Mouse (Mus musculus) heart, postnatal 36 days (tissue): ENCODE results near the gene Edf1. TPM values are rescaled to one million over a fixed set of nuclear protein-coding genes. Genes with fewer than 3 reads are reported as not detected.

ENCODE experiments used
- DNase-seq, 2 experiments: peaks; one replicate each; pipeline ENCODE4 v3.0.0; 2021 to 2022
- intact Hi-C: fragments of 180-260 bp; cut with DNase I; formaldehyde crosslinking; loops from one replicate; pipeline ENCODE4 v1.15.1; 2025
- total RNA-seq, 2 experiments: library from RNA; stranded (reverse); gene quantifications; 2 replicates each; pipeline ENCODE4 v1.2.3; 2021

Edf1 gene
- total RNA-seq, 2 experiments from 2014 or later = 215 to 227 TPM

- DNase-seq = no peak
- intact Hi-C loops = no loop called here
These were observed 23.0 kb downstream of the Edf1 start for GRCm38 (mm10) chr2:25580621-25581101.

GRCm38 (mm10) chr2:25581294-25581864 is 23.7 kb downstream of the Edf1 start, which contains the start of gene Ajm1:
Gene Ajm1, minus strand, starts transcription at chr2:25581757.
- intact Hi-C loops = no loop called here
- peak; percentile 58 to 73 for DNase-seq

GRCm38 (mm10) chr2:25581901-25582301 is 24.3 kb downstream of the Edf1 start:
- intact Hi-C loops = no loop called here
- DNase-seq = no peak

GRCm38 (mm10) chr2:25582466-25583119 is 24.9 kb downstream of the Edf1 start:
- DNase-seq = no peak

GRCm38 (mm10) chr2:25583120-25583481 is 25.5 kb downstream of the Edf1 start:
- no peak for DNase-seq
- intact Hi-C loops = no loop called here

More at GRCm38 (mm10) chr2:25582466-25583119, 24.9 kb downstream of the Edf1 start:
- intact Hi-C loops = no loop called here

- DNase-seq = no peak
- intact Hi-C loops = no loop called here
These were observed 25.9 kb downstream of the Edf1 start for GRCm38 (mm10) chr2:25583571-25583970.

- intact Hi-C loops = no loop called here
- DNase-seq = no peak
These were observed 26.5 kb downstream of the Edf1 start for GRCm38 (mm10) chr2:25584152-25584551.

- intact Hi-C loops = no loop called here
- no peak for DNase-seq
These were observed 27.2 kb downstream of the Edf1 start for GRCm38 (mm10) chr2:25584856-25585255.

- no peak for DNase-seq
- intact Hi-C loops = no loop called here
These were observed 28.0 kb downstream of the Edf1 start for GRCm38 (mm10) chr2:25585601-25586000.

GRCm38 (mm10) chr2:25587290-25587689 is 29.6 kb downstream of the Edf1 start:
- DNase-seq = no peak
- intact Hi-C loops = no loop called here

- DNase-seq = no peak
- intact Hi-C loops = no loop called here
These were observed 30.7 kb downstream of the Edf1 start for GRCm38 (mm10) chr2:25588227-25588907.

GRCm38 (mm10) chr2:25591863-25592262 is 34.2 kb downstream of the Edf1 start:
- no peak for DNase-seq
- intact Hi-C loops = no loop called here

GRCm38 (mm10) chr2:25596765-25597510 is 39.3 kb downstream of the Edf1 start:
- no peak for DNase-seq
- intact Hi-C loops = no loop called here

- intact Hi-C loops = no loop called here
- no peak for DNase-seq
These were observed 41.1 kb downstream of the Edf1 start for GRCm38 (mm10) chr2:25598749-25599148.

GRCm38 (mm10) chr2:25600037-25600436 is 42.4 kb downstream of the Edf1 start:
- no peak for DNase-seq
- intact Hi-C loops = no loop called here

GRCm38 (mm10) chr2:25602526-25602925 is 44.9 kb downstream of the Edf1 start:
- no peak for DNase-seq
- intact Hi-C loops = no loop called here

- intact Hi-C loops = no loop called here
- peak; percentile 92 for DNase-seq
These were observed 50.3 kb downstream of the Edf1 start, which contains the start of gene Rabl6 for GRCm38 (mm10) chr2:25607761-25608622. Gene Rabl6, minus strand, starts transcription at chr2:25608521.

- intact Hi-C loops = no loop called here
- DNase-seq = no peak
These were observed 51.0 kb downstream of the Edf1 start for GRCm38 (mm10) chr2:25608671-25609070.
